Mouse (Mus musculus) liver, embryonic 16.5 days (tissue): ENCODE measurements around the gene Maea. TPM values are rescaled to one million over a fixed set of nuclear protein-coding genes. Genes with fewer than 3 reads are reported as not detected.

Source experiments
- ATAC-seq: fragments of 200-750 bp; cut with Nextera tagmentation; 2 replicates; pipeline ENCODE4 v1.8.0; 2017; ENCODE audit warnings: low read depth, mild to moderate bottlenecking, moderate number of reproducible peaks, moderate library complexity
- H3K27ac ChIP-seq: fragments of 300-500 bp; sonication (generic); 2 replicates; pipeline ENCODE4 v1.5.1; 2014; ENCODE audit warnings: mild to moderate bottlenecking, low read length
- H3K27me3 ChIP-seq: fragments of 300-500 bp; sonication (generic); 2 replicates; pipeline ENCODE4 v1.6.1; 2014; ENCODE audit warnings: low read depth, low read length, mixed read lengths; ENCODE audit not compliant: control insufficient read depth, insufficient read depth
- H3K36me3 ChIP-seq: fragments of 300-500 bp; sonication (generic); 2 replicates; pipeline ENCODE4 v1.6.1; 2014; ENCODE audit warnings: mild to moderate bottlenecking; ENCODE audit not compliant: control insufficient read depth, insufficient read depth
- H3K4me1 ChIP-seq: fragments of 300-500 bp; sonication (generic); 2 replicates; pipeline ENCODE4 v1.6.1; 2014; ENCODE audit warnings: low read depth, low read length, mixed read lengths; ENCODE audit not compliant: control insufficient read depth
- H3K4me2 ChIP-seq: fragments of 300-500 bp; sonication (generic); 2 replicates; pipeline ENCODE4 v1.6.1; 2014; ENCODE audit warnings: low read depth, low read length, mixed read lengths
- H3K4me3 ChIP-seq: fragments of 300-500 bp; sonication (generic); 2 replicates; pipeline ENCODE4 v1.5.1; 2014; ENCODE audit warnings: low read depth, mild to moderate bottlenecking, low read length
- H3K9ac ChIP-seq: fragments of 300-500 bp; sonication (generic); 2 replicates; pipeline ENCODE4 v1.6.1; 2014; ENCODE audit warnings: low read depth, low read length
- H3K9me3 ChIP-seq: fragments of 300-500 bp; sonication (generic); replicated peaks from 2 replicates; pipeline ENCODE4 v1.6.1; 2016; ENCODE audit warnings: low read length; ENCODE audit not compliant: control insufficient read depth
- WGBS: fragments of 180-500 bp; shearing (Covaris S2); extraction: QIAGEN DNeasy Blood & Tissue Kit; methylation state at CpG from one replicate; pipeline ENCODE4 v1.1.7; 2014; ENCODE audit not compliant: insufficient replicate concordance; 5-methylcytosine and 5-hydroxymethylcytosine counted together
- polyA plus RNA-seq: library from polyadenylated mRNA; unstranded; fragments of >200 nt; fragmentation: Nextera tagmentation; extraction: Ambion mirVana; gene quantifications from 2 replicates; pipeline ENCODE4 v1.2.1, GENCODE M21; 2015

Gene Maea
- 46.2 and 49.6 TPM in 2 replicates for polyA plus RNA-seq

GRCm38 (mm10) chr5:33335273-33335976 lies at the start of gene Maea:
Gene Maea (plus strand): TSS chr5:33335509.
- peak within 1 kb of the TSS; percentile 99 for H3K4me3 ChIP-seq
- H3K4me2 ChIP-seq: peak within 1 kb of the TSS; percentile 91
- WGBS: under 1% methylated on average over 71 of the region's 71 CpGs
- no peaks in the 10 kb centered on the region for H3K9me3 ChIP-seq
- ATAC-seq: peak; percentile 100
- H3K9ac ChIP-seq: peak within 1 kb of the TSS; percentile 95
- H3K4me1 ChIP-seq: peaks cover 20% of the 10 kb centered on the region
- peak within 1 kb of the TSS; percentile 81 for H3K27ac ChIP-seq
- H3K27me3 ChIP-seq: no peaks in the 10 kb centered on the region
- H3K36me3 ChIP-seq: no peaks in the 10 kb centered on the region

GRCm38 (mm10) chr5:33293796-33294430 lies 41.4 kb upstream of the Maea start:
- H3K36me3 ChIP-seq: no peaks in the 10 kb centered on the region
- ATAC-seq: no peak

GRCm38 (mm10) chr5:33297164-33297563 lies 38.1 kb upstream of the Maea start:
- WGBS: 60% methylated on average over 6 of the region's 6 CpGs
- Histone ChIP-seq H3K4me3 (no peak overlapping the region), H3K4me2 (no peak overlapping the region), H3K9ac (no peak overlapping the region), H3K27ac (no peak overlapping the region), H3K27me3 (no peaks in the 10 kb centered on the region), H3K36me3 (no peaks in the 10 kb centered on the region), H3K9me3 (no peaks in the 10 kb centered on the region), H3K4me1 (no peaks in the 10 kb centered on the region)
- no peak for ATAC-seq

More at GRCm38 (mm10) chr5:33293796-33294430, 41.4 kb upstream of the Maea start:
- H3K9me3 ChIP-seq: no peaks in the 10 kb centered on the region
- H3K27me3 ChIP-seq: no peaks in the 10 kb centered on the region
- no peak overlapping the region for H3K4me3 ChIP-seq
- H3K4me2 ChIP-seq: no peak overlapping the region
- H3K27ac ChIP-seq: no peak overlapping the region
- H3K9ac ChIP-seq: no peak overlapping the region
- H3K4me1 ChIP-seq: no peaks in the 10 kb centered on the region
- 50% methylated on average over 16 of the region's 16 CpGs for WGBS

- ATAC-seq: no peak
- no peaks in the 10 kb centered on the region for H3K36me3 ChIP-seq
- H3K4me3 ChIP-seq: no peak overlapping the region
- H3K4me1 ChIP-seq: no peaks in the 10 kb centered on the region
- H3K27me3 ChIP-seq: no peaks in the 10 kb centered on the region
- H3K9ac ChIP-seq: no peak overlapping the region
- H3K27ac ChIP-seq: no peak overlapping the region
- WGBS: 60% methylated on average over 2 of the region's 2 CpGs
- H3K4me2 ChIP-seq: no peak overlapping the region
- no peaks in the 10 kb centered on the region for H3K9me3 ChIP-seq
These were observed 33.5 kb upstream of the Maea start for GRCm38 (mm10) chr5:33301801-33302200.

GRCm38 (mm10) chr5:33310704-33311462 lies 24.4 kb upstream of the Maea start:
- no peaks in the 10 kb centered on the region for H3K9me3 ChIP-seq

GRCm38 (mm10) chr5:33312192-33312591 lies 23.1 kb upstream of the Maea start:
- no peak overlapping the region for H3K9ac ChIP-seq
- H3K27me3 ChIP-seq: no peaks in the 10 kb centered on the region
- 57% methylated on average over 7 of the region's 7 CpGs for WGBS
- no peak for ATAC-seq
- H3K36me3 ChIP-seq: no peaks in the 10 kb centered on the region
- no peaks in the 10 kb centered on the region for H3K9me3 ChIP-seq
- peaks cover 3% of the 10 kb centered on the region; the same call in 1 of the 2 replicates for H3K4me1 ChIP-seq
- H3K4me3 ChIP-seq: no peak overlapping the region
- H3K4me2 ChIP-seq: no peak overlapping the region
- H3K27ac ChIP-seq: no peak overlapping the region

More at GRCm38 (mm10) chr5:33310704-33311462, 24.4 kb upstream of the Maea start:
- no peaks in the 10 kb centered on the region for H3K27me3 ChIP-seq
- no peak overlapping the region for H3K27ac ChIP-seq
- H3K4me3 ChIP-seq: no peak overlapping the region
- peak; percentile 55; the same call in 1 of the 2 replicates for ATAC-seq
- 52% methylated on average over 3 of the region's 3 CpGs for WGBS
- no peak overlapping the region for H3K4me2 ChIP-seq
- no peak overlapping the region for H3K9ac ChIP-seq
- no peaks in the 10 kb centered on the region for H3K36me3 ChIP-seq
- H3K4me1 ChIP-seq: peaks cover 3% of the 10 kb centered on the region; the same call in 1 of the 2 replicates

- H3K4me2 ChIP-seq: no peak overlapping the region
- 44% methylated on average over 2 of the region's 2 CpGs for WGBS
- H3K27me3 ChIP-seq: no peaks in the 10 kb centered on the region
- H3K27ac ChIP-seq: no peak overlapping the region
- H3K4me1 ChIP-seq: no peaks in the 10 kb centered on the region
- H3K4me3 ChIP-seq: no peak overlapping the region
- no peaks in the 10 kb centered on the region for H3K36me3 ChIP-seq
- H3K9ac ChIP-seq: no peak overlapping the region
- ATAC-seq: no peak
- H3K9me3 ChIP-seq: no peaks in the 10 kb centered on the region
These were observed 10.8 kb upstream of the Maea start for GRCm38 (mm10) chr5:33324491-33324890.

GRCm38 (mm10) chr5:33334381-33335272 lies 682 bp upstream of the Maea start:
- Histone ChIP-seq H3K36me3 (no peaks in the 10 kb centered on the region), H3K4me1 (peaks cover 20% of the 10 kb centered on the region), H3K27ac (peak overlapping the region; percentile 74), H3K4me2 (peak overlapping the region; percentile 84), H3K9me3 (no peaks in the 10 kb centered on the region), H3K27me3 (no peaks in the 10 kb centered on the region), H3K4me3 (peak overlapping the region; percentile 99), H3K9ac (peak overlapping the region; percentile 95)
- ATAC-seq: no peak
- WGBS: 21% methylated on average over 18 of the region's 18 CpGs
